Mouse (Mus musculus): Measurements from ENCODE around the gene Rspry1. TPM values are rescaled to one million over a fixed set of nuclear protein-coding genes. Genes with fewer than 3 reads are reported as not detected.

The Rspry1 gene
- polyA plus RNA-seq, 1 experiment from 2014 or later, result 26.0 TPM

DNA sequence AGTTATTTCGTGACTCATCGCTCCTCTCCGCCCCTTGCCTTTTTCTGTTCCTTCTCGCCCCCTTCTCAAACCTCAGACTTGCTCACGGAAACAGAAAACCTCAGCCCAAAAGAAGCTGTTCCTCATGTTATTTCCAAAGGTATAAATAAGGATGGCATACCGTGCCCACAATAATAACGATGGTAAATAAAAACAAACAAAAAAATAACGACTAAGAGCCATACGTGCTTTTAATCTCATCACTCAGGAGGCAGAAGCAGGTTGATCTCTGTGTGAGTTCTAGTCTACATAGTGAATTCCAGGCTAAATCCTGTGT is 102.9 kb downstream of the Rspry1 start:
- Histone ChIP-seq H3K36me3 (no peaks in the 10 kb centered on the region), H3K4me1 (replicated peaks) (peaks cover 28% of the 10 kb centered on the region), H3K27ac (ENCODE audit: poor library complexity, severe bottlenecking) (no peak overlapping the region), H3K27me3 (replicated peaks) (peaks cover 3% of the 10 kb centered on the region; the same call in 1 of the 2 replicates), H3K4me2 (peak overlapping the region; percentile 87), H3K9me3 (replicated peaks) (no peaks in the 10 kb centered on the region), H3K4me3 (peak overlapping the region; percentile 55), H3K9ac (peak overlapping the region; percentile 62)
- ATAC-seq (ENCODE audit: insufficient number of reproducible peaks, low FRiP score), result no peak
- WGBS, result 19% methylated on average over 9 of the region's 9 CpGs

DNA sequence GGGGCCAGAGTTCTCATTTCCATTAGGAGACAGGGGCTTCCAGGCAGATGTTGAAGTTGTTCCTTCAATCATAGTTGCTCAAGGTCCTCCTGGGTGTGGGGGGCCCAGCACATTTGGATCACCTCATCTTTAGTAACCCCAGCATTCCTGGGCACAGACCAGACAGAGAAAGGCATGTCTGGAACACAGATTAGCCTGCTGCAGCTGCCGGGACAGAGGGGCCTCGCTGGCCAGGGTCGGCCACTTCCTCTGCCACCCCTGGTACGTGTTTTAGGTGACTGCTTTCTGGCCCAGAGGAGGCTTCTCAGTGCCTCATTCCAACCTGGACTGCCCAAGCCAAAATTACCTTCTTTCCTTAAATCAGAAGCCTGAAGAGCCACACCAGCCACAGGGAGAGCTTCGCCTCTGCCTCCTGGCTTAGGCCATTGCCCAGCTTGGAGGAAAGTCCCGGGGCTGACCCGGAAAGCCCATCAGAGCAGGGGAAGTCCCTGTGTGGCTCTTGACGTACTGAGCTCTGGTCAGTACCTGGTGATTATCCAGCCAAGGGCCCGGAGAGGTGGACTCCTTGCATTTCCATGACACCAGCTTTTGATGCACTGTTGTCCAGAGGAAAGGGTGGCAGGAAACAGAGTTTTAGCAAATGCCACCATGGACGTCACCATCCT is 104.0 kb downstream of the Rspry1 start:
- Histone ChIP-seq H3K4me2 (no peak overlapping the region), H3K27me3 (replicated peaks) (no peaks in the 10 kb centered on the region), H3K4me3 (no peak overlapping the region), H3K36me3 (no peaks in the 10 kb centered on the region), H3K4me1 (replicated peaks) (peaks cover 28% of the 10 kb centered on the region), H3K9me3 (replicated peaks) (no peaks in the 10 kb centered on the region), H3K27ac (ENCODE audit: poor library complexity, severe bottlenecking) (no peak overlapping the region), H3K9ac (no peak overlapping the region)
- whole genome bisulfite sequencing, result 61% methylated on average over 10 of the region's 10 CpGs
- ATAC-seq (ENCODE audit: insufficient number of reproducible peaks, low FRiP score), result no peak

DNA sequence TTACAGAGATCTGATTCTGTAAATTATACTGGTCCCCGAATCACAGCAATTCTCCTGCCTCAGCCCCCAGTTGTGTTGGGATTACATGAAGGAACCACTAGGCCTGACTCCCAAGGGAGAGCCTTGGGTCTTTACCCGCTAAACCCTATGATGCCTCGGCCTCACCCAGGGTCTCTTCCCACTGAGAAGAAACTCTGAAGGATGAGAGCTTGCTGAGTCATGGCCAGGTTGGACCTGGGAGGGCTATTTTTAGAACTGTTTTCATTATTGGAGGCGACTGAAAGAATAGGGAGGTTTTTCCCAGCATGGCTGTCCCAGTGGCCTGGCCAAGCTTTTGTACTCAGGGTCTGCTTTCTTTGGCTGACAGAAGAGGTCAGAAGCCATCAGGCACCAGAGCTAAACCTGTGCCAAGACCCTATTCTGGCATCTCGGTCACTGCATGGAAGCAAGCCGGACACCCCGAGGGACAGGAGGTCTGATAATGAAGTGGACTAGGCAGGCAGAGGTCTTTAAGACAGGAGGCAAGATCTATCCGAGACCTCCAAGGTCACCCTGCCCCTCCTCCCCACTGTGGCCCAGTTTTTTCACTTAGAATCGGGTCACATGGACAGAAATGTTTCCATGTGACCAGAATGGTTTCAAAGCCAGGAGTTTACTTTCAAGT is 105.1 kb downstream of the Rspry1 start:
- Histone ChIP-seq H3K4me2 (no peak overlapping the region), H3K36me3 (no peaks in the 10 kb centered on the region), H3K4me1 (replicated peaks) (peaks cover 28% of the 10 kb centered on the region), H3K4me3 (no peak overlapping the region), H3K9me3 (replicated peaks) (no peaks in the 10 kb centered on the region), H3K9ac (no peak overlapping the region), H3K27me3 (replicated peaks) (no peaks in the 10 kb centered on the region), H3K27ac (ENCODE audit: poor library complexity, severe bottlenecking) (no peak overlapping the region)
- no peak for ATAC-seq (ENCODE audit: insufficient number of reproducible peaks, low FRiP score)
- 54% methylated on average over 9 of the region's 9 CpGs for WGBS

Other genes with a start within 250 kb of the Rspry1 start
- gene Herpud1, start 215.5 kb upstream of the Rspry1 start, polyA plus RNA-seq (2016; fragmentation: Nextera tagmentation; extraction: Ambion mirVana), result 73.1 and 74.9 TPM in 2 replicates
- 0.08 and 0.19 TPM in 2 replicates for gene Nlrc5, start 167.6 kb upstream of the Rspry1 start, polyA plus RNA-seq (2016; fragmentation: Nextera tagmentation; extraction: Ambion mirVana)
- 7.0 and 7.7 TPM in 2 replicates for gene Cpne2, start 68.9 kb upstream of the Rspry1 start, polyA plus RNA-seq (2016; fragmentation: Nextera tagmentation; extraction: Ambion mirVana)
- 44.9 and 48.1 TPM in 2 replicates for gene Fam192a, start 60 bp downstream of the Rspry1 start, polyA plus RNA-seq (2016; fragmentation: Nextera tagmentation; extraction: Ambion mirVana)
- gene Arl2bp, start 64.7 kb downstream of the Rspry1 start, polyA plus RNA-seq (2016; fragmentation: Nextera tagmentation; extraction: Ambion mirVana), result 129 and 142 TPM in 2 replicates
- 0.13 TPM in 1 of 2 replicates, not detected in the other for gene Pllp, start 94.3 kb downstream of the Rspry1 start, polyA plus RNA-seq (2016; fragmentation: Nextera tagmentation; extraction: Ambion mirVana)
- gene Ccl22, start 143.7 kb downstream of the Rspry1 start, polyA plus RNA-seq (2016; fragmentation: Nextera tagmentation; extraction: Ambion mirVana), result not detected in 2 replicates
- gene Cx3cl1, start 170.1 kb downstream of the Rspry1 start, polyA plus RNA-seq (2016; fragmentation: Nextera tagmentation; extraction: Ambion mirVana), result 13.1 and 15.2 TPM in 2 replicates
- gene Ccl17, start 208.5 kb downstream of the Rspry1 start, polyA plus RNA-seq (2016; fragmentation: Nextera tagmentation; extraction: Ambion mirVana), result 0.75 TPM in 1 of 2 replicates, not detected in the other
- gene Coq9, start 236.4 kb downstream of the Rspry1 start, polyA plus RNA-seq (2016; fragmentation: Nextera tagmentation; extraction: Ambion mirVana), result 118 and 121 TPM in 2 replicates
- 102 and 109 TPM in 2 replicates for gene Ciapin1, start 236.4 kb downstream of the Rspry1 start, polyA plus RNA-seq (2016; fragmentation: Nextera tagmentation; extraction: Ambion mirVana)

Data from heart, embryonic 12.5 days (tissue).